Comparison of ENCODE assay signal across 8 mouse cellular contexts in genomic region chr15:8442156-8442555, GRCm38 (mm10). TPM values are rescaled to one million over a fixed set of nuclear protein-coding genes. Genes with fewer than 3 reads are reported as not detected.
DNase-seq lines count a peak whose midpoint lies in the region; ATAC-seq and TF ChIP-seq lines count a peak whose summit lies in the region.

No protein-coding gene starts in this region.

- TF ChIP-seq EP300 in heart, postnatal 0 days (IDR thresholded peaks at IDR 0.05; ENCODE audit: low read depth): no peak

- ATAC-seq in lung, embryonic 16.5 days (ENCODE audit: low read depth): no peak
- ATAC-seq in heart, postnatal 0 days (ENCODE audit: insufficient read depth, low read depth): no peak
- ATAC-seq in limb, embryonic 11.5 days (ENCODE audit: insufficient number of reproducible peaks, low FRiP score, low TSS enrichment, low read depth): no peak
- ATAC-seq in neural tube, embryonic 13.5 days (ENCODE audit: low read depth): no peak

- H3K9me3 ChIP-seq in lung, embryonic 16.5 days (ENCODE audit: control insufficient read depth, low read length): no peaks in the 10 kb centered on the region
- no peaks in the 10 kb centered on the region for H3K9me3 ChIP-seq in heart, postnatal 0 days (replicated peaks; ENCODE audit: control insufficient read depth, low read length)
- H3K9me3 ChIP-seq in limb, embryonic 11.5 days (ENCODE audit: control insufficient read depth, low read length): no peaks in the 10 kb centered on the region
- H3K9me3 ChIP-seq in neural tube, embryonic 13.5 days: no peaks in the 10 kb centered on the region

- no peak for TF ChIP-seq CTCF in cortical plate, adult 2 months (IDR thresholded peaks at IDR 0.05; ENCODE audit: extremely low read depth, insufficient read depth, low read length)
- TF ChIP-seq CTCF in heart, postnatal 0 days (IDR thresholded peaks at IDR 0.05; ENCODE audit: low read depth): no peak

- no peak for TF ChIP-seq POLR2A in cortical plate, adult 2 months (IDR thresholded peaks at IDR 0.05; ENCODE audit: extremely low read depth, insufficient read depth, low read length)

- 3% methylated on average over 11 of the region's 11 CpGs for WGBS in lung, embryonic 16.5 days
- 2% methylated on average over 11 of the region's 11 CpGs for WGBS in heart, postnatal 0 days
- WGBS in limb, embryonic 11.5 days: 2% methylated on average over 11 of the region's 11 CpGs
- under 1% methylated on average over 11 of the region's 11 CpGs for WGBS in neural tube, embryonic 13.5 days

- H3K27me3 ChIP-seq in lung, embryonic 16.5 days (ENCODE audit: control insufficient read depth, insufficient read depth, low read depth, low read length): no peaks in the 10 kb centered on the region
- no peaks in the 10 kb centered on the region for H3K27me3 ChIP-seq in heart, postnatal 0 days (ENCODE audit: control insufficient read depth, insufficient read depth, low read length)
- H3K27me3 ChIP-seq in limb, embryonic 11.5 days (ENCODE audit: control insufficient read depth, insufficient read depth, low read length): no peaks in the 10 kb centered on the region
- H3K27me3 ChIP-seq in neural tube, embryonic 13.5 days: no peaks in the 10 kb centered on the region

- H3K27ac ChIP-seq in lung, embryonic 16.5 days (ENCODE audit: low read length): peak overlapping the region; percentile 49; the same call in 1 of the 2 replicates
- H3K27ac ChIP-seq in cortical plate, adult 2 months (ENCODE audit: insufficient read depth, low read length): no peak overlapping the region
- peak overlapping the region; percentile 99 for H3K27ac ChIP-seq in heart, postnatal 0 days (ENCODE audit: low read depth)
- no peak overlapping the region for H3K27ac ChIP-seq in limb, embryonic 11.5 days (replicated peaks; ENCODE audit: low read depth, low read length)
- 0 out of 2 replicates have a peak overlapping the region, but pooled peaks have one; percentile 38 for H3K27ac ChIP-seq in neural tube, embryonic 13.5 days (replicated peaks)

- no peaks in the 10 kb centered on the region for H3K36me3 ChIP-seq in lung, embryonic 16.5 days (ENCODE audit: control insufficient read depth, insufficient read depth, low read length)
- H3K36me3 ChIP-seq in heart, postnatal 0 days (replicated peaks; ENCODE audit: control insufficient read depth, insufficient read depth, low read length): no peaks in the 10 kb centered on the region
- no peaks in the 10 kb centered on the region for H3K36me3 ChIP-seq in limb, embryonic 11.5 days (ENCODE audit: control insufficient read depth, insufficient read depth, low read length)
- H3K36me3 ChIP-seq in neural tube, embryonic 13.5 days: no peaks in the 10 kb centered on the region

- intact Hi-C loops in left cerebral cortex, postnatal 14 days (cut with DNase I): loop anchor here (5.0 kb wide), 2 partner anchors 60 to 125 kb away; no protein-coding TSS in a partner anchor

- H3K4me2 ChIP-seq in lung, embryonic 16.5 days (ENCODE audit: low read depth, low read length): peak overlapping the region; percentile 75
- peak overlapping the region; percentile 94 for H3K4me2 ChIP-seq in heart, postnatal 0 days (ENCODE audit: low read depth, low read length)
- H3K4me2 ChIP-seq in limb, embryonic 11.5 days (ENCODE audit: low read depth, severe bottlenecking): peak overlapping the region; percentile 61
- H3K4me2 ChIP-seq in neural tube, embryonic 13.5 days: peak overlapping the region; percentile 97

- H3K9ac ChIP-seq in lung, embryonic 16.5 days (ENCODE audit: low read length): peak overlapping the region; percentile 99
- peak overlapping the region; percentile 98 for H3K9ac ChIP-seq in heart, postnatal 0 days (replicated peaks; ENCODE audit: low read depth, low read length)
- H3K9ac ChIP-seq in limb, embryonic 11.5 days (ENCODE audit: low read length): peak overlapping the region; percentile 49; the same call in 1 of the 2 replicates
- H3K9ac ChIP-seq in neural tube, embryonic 13.5 days: peak overlapping the region; percentile 98

- H3K4me1 ChIP-seq in lung, embryonic 16.5 days (replicated peaks; ENCODE audit: control insufficient read depth, insufficient read depth, low read length): peaks cover 5% of the 10 kb centered on the region
- peaks cover under 1% of the 10 kb centered on the region; the same call in 1 of the 2 replicates for H3K4me1 ChIP-seq in cortical plate, adult 2 months (ENCODE audit: control insufficient read depth, insufficient read depth, low read length)
- peaks cover 9% of the 10 kb centered on the region; the same call in 1 of the 2 replicates for H3K4me1 ChIP-seq in heart, postnatal 0 days (ENCODE audit: control insufficient read depth, insufficient read depth)
- H3K4me1 ChIP-seq in limb, embryonic 11.5 days (ENCODE audit: control insufficient read depth, insufficient read depth, low read length): peaks cover 5% of the 10 kb centered on the region; the same call in 1 of the 2 replicates
- peaks cover 29% of the 10 kb centered on the region for H3K4me1 ChIP-seq in neural tube, embryonic 13.5 days (replicated peaks)

- peak overlapping the region; percentile 96 for H3K4me3 ChIP-seq in lung, embryonic 16.5 days (ENCODE audit: low read length)
- peak overlapping the region; percentile 96 for H3K4me3 ChIP-seq in cortical plate, adult 2 months (ENCODE audit: insufficient read depth, low read length)
- H3K4me3 ChIP-seq in heart, postnatal 0 days (ENCODE audit: low read depth, low read length): peak overlapping the region; percentile 92
- peak overlapping the region; percentile 96 for H3K4me3 ChIP-seq in limb, embryonic 11.5 days (ENCODE audit: low read depth, low read length)
- H3K4me3 ChIP-seq in neural tube, embryonic 13.5 days: peak overlapping the region; percentile 97

- DNase-seq in lung, postnatal 10 days: no peak
- DNase-seq in heart, postnatal 0 days (ENCODE audit: low spot score): peak; percentile 64
- DNase-seq in limb, embryonic 11.5 days (ENCODE audit: low spot score): peak; percentile 63
- no peak for DNase-seq in left cerebral cortex, postnatal 14 days (ENCODE audit: low spot score in 2 of 2)
- DNase-seq in left cerebral cortex, adult 8-10 months (ENCODE audit: low spot score in 2 of 2): no peak

RNA-seq across cellular contexts. Expression of gene Nipbl, which starts 2.1 kb away (rescaled TPM):
- 16.2 and 17.8 TPM in 2 replicates for polyA plus RNA-seq in lung, embryonic 16.5 days (2015; fragmentation: Nextera tagmentation; extraction: Ambion mirVana)
- 10.0 and 10.3 TPM in 2 replicates for polyA plus RNA-seq in cortical plate, adult 2 months (2012; rRNA removed)
- 10.3 and 12.2 TPM in 2 replicates for total RNA-seq in heart, postnatal 0 days (2014; rRNA removed; ENCODE audit: low replicate concordance)
- 8.2 TPM in 2 replicates for polyA plus RNA-seq in heart, postnatal 0 days (2015; fragmentation: Nextera tagmentation; extraction: Ambion mirVana)
- polyA plus RNA-seq in limb, embryonic 11.5 days (2014; fragmentation: Nextera tagmentation; extraction: Ambion mirVana): 25.6 and 27.1 TPM in 2 replicates
- 17.0 and 18.1 TPM in 2 replicates for polyA plus RNA-seq in neural tube, embryonic 13.5 days (2015; fragmentation: Nextera tagmentation; extraction: Ambion mirVana)
- 10 to 100 TPM; 28.5 to 29.1 TPM for total RNA-seq in left cerebral cortex, postnatal 14 days (2021)
- 10 to 100 TPM; 27.9 to 30.5 (median 28.1) TPM for total RNA-seq in left cerebral cortex, adult 8-10 months (2022)

Comparison
In these comparisons a context has a peak if more than half of its experiments do, and no peak if none do; other contexts are left out.
1. H3K27ac ChIP-seq: peak in lung, embryonic 16.5 days (single experiment), heart, postnatal 0 days (single experiment) and neural tube, embryonic 13.5 days (single experiment); none in cortical plate, adult 2 months (single experiment) and limb, embryonic 11.5 days (single experiment).
2. H3K9ac ChIP-seq: peak in every context shown above with its lines; median percentile 99 in lung, embryonic 16.5 days; 98 in heart, postnatal 0 days; 98 in neural tube, embryonic 13.5 days; 49 in limb, embryonic 11.5 days.
3. DNase-seq: peak in heart, postnatal 0 days (single experiment) and limb, embryonic 11.5 days (single experiment); none in lung, postnatal 10 days (single experiment), left cerebral cortex, postnatal 14 days (0 of 2) and left cerebral cortex, adult 8-10 months (0 of 2).
4. Peak in every context shown above with its lines, with median percentiles within 50 percentile points of each other: H3K4me2 ChIP-seq and H3K4me3 ChIP-seq.